Mouse (Mus musculus) frontal cortex, postnatal 14 days (tissue): ENCODE measurements around the gene Suco.

ENCODE experiments used
- DNase-seq, 2 experiments: peaks; one replicate each; pipeline ENCODE4 v3.0.0; 2022; ENCODE audit warnings: low spot score in 2 of 2

The Suco gene

DNA sequence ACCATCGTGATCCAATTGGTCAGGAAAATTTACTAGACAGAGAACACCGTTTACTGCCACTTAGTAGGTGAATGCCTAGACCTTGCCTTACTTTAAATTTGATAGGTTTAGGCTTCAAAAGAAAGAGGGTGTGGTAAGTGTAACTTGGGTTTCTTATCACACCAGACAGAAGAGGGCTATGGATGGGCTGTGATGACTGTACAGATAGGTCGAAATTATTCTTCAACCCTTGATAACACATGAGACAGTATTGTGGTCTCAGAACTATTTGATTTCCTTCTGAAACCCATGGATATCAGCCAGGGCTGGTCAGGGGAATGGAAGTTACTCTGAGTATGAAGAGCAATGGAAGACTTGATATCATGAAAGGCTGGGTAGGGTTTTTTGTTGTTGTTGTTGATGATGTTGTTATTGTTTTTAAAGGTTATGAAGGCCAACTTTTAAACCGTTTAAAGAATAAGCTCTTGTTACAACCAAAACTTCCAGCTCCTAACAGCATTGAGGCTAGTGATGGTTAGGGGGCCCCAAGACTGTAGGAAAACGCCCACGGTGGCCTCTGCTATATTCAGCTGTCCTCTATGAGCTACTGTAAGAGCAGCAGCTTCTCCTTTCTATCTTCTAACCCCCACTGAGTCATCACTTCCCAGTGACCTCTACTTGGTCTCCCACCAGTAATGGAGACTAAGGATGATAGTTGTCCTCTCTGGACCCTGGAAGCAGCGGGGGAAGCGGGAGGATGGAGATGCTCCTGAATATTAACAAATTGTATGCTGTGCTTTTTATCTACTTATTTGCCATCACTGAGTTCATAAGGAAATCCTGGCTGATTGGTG, 84.4 kb downstream of the Suco start:
- no peak for DNase-seq

DNA sequence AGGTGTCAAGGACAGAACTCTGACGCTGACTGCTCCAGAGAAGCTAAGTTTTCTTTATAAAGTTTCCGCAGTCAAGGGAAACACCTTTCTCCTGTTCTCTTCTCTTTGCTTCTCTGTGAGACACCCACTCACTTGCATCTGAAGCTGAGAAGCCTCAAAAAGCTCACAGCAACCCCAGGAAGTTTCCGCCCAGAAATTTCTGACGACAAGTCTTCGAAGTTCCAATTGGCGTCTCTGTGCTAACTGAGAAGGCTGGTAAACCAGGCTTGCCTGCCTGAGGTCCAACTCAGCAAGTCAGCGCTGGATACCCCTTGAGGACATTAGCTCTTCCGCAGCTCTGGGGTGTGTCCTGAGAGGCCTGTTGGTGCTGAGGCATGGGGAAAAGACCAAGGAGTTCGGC, 88.1 kb downstream of the Suco start, which contains the start of gene Fasl:
TSS of gene Fasl (minus strand) at position 157 of the 400 bp plus-strand sequence.
- no peak for DNase-seq

DNA sequence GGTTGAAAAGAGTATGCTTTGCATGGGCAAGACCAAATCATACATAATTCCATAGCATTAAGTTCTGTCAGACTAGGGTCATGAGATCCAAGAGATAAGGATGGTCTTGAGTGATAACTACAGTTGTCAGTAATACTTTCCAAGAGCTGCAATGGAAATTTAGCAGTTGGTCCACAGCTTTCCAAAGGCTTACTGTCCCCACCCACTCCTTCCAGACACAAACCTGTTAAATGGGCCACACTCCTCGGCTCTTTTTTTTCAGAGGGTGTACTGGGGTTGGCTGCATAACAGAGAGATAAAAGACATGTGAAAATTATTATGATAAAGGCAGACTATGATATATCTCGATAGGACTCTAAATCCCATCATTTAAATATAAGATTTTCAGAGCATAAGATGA, 93.8 kb downstream of the Suco start:
- DNase-seq: no peak

DNA sequence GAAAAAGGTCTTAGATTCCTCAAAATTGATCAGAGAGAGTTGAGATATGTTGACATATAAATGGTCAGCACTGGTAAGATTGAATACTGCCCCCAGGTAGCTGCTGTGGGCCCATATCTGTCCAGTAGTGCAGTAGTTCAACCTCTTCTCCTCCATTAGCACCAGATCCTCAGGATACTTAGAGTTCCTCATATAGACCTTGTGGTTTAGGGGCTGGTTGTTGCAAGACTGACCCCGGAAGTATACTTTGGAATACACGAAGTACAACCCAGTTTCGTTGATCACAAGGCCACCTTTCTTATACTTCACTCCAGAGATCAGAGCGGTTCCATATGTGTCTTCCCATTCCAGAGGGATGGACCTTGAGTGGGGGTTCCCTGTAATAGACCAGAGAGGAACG, 94.9 kb downstream of the Suco start:
- no peak for DNase-seq

DNA sequence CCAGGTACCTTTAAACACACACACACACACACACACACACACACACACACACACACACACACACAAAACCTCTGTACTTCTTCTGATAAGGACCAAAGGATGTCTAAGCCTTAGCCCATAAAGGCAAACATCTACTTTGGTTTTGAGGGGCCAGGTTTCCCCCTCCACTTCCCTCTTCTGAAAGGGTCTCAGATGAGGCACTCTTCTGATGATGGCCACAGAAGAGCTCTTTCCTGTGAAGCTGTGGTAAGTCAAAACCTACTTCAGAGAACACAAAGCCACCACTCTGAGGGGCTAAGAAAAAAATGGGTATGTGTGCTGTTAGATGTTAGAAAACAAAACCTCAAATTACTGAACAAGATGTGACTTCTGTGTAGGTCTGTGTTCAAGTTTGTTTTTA, 97.4 kb downstream of the Suco start:
- DNase-seq: no peak

DNA sequence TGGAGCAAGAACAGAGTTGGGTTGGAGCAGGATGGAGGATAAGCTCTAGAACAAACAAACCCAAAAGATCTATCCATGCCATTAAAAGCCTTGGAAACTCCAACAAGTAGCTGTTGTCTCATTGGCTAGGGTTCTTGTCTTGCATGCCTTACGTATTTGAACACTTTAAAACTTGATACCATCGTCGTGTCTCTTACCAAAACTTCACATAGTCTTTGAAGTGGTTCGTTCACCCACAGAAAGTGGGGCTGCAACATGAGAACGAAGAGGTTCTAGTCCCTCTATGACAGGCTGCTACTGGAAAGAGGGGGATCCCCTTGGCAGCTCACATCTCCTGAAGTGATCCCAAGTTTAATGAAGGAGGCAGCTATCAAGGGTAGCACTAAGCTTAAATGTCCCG, 101.3 kb downstream of the Suco start:
- DNase-seq: no peak

DNA sequence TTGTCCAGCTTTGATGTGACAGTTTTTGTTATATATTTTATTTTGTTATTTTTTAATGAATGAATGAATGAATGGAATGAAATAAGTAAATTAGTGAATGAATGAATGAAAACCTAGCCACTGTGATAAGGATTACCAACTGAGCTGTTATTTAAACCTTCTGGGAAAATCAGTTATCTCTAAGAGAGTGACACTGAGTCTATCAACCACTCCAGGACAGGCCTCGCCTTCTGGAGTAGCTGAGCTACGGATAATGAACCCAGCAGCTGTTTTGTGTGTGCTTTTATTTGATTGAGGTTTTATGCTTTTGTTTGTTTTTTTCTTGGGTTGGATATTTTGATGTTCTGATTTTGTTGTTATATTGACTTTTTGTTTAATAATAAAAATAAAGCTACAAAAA, 105.2 kb downstream of the Suco start:
- no peak for DNase-seq

DNA sequence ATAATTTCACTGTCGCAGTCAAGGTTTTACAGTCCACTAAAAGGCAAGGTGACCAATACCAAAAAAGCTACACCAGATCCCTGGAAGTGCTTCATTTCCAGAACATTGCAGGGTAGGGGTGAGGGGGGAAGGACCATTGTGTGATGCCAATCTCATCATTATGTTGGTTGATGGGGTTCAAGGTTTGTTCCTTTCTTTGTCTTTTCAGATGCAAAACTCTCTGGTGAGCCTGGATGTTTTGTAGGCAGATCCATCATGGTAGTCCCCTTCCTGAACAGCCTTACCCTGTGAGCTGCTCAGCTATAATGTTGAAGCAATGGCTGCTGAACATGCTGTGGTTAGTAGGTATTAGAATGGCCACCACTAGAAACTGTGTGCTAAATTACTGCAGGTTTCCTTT, 107.2 kb downstream of the Suco start:
- DNase-seq: no peak

DNA sequence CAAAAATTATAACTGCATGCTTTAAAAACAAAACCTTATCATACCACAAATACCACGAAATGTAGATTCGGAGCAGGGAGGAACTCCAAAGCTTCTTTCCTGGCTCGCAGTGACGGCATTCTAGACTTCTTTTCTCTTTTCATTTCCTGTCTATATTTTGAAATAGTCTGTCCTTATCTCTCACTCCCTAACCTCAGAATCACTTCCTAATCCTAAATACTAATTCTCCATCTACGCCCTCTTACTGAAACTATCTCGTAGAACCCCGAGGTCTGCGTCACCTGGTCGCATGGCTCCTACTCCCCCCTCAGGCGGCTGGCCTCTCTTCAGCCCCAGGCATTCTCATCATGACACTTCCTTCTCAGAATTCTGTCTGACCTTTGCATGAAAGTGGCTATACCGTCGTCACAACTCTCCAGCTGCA, 109.4 kb downstream of the Suco start:
- no peak for DNase-seq

DNA sequence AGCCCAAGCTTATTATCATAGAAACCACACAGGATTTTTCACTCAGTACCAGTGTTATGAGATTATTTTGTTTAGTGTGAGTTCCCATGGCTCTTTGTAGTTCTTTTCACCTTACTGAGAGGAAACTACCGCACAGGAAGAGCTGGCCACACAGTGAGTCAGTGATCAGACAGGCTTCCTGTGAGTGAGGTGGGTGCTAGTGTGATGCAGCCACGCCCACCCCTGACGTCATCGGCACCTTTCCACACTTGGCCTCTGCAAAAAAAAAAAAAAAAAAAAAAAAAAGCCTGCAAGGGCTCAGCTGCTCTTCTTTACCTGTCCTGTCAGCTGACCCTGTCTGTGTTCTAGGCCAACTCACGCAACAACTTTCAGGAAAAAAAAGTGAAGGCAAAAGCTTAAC, 109.8 kb downstream of the Suco start:
- no peak for DNase-seq
